Mouse (Mus musculus) forebrain, embryonic 11.5 days (tissue): ENCODE measurements around the gene Gm26920. TPM values are rescaled to one million over a fixed set of nuclear protein-coding genes. Genes with fewer than 3 reads are reported as not detected.
"Not testable (repeated sequence)": the region's sequence is repeated elsewhere in the genome, so short reads cannot be mapped to it uniquely, and the experiment has no call there.

ENCODE experiments used
- ATAC-seq: fragments of 200-750 bp; cut with Nextera tagmentation; replicated peaks from 2 replicates; pipeline ENCODE4 v1.8.0; 2017; ENCODE audit warnings: moderate TSS enrichment; ENCODE audit not compliant: low FRiP score
- DNase-seq: peaks from one replicate; pipeline ENCODE4 v3.0.0-alpha.2; 2017; ENCODE audit warnings: low spot score
- H3K27ac ChIP-seq: fragments of 300-500 bp; sonication (generic); 2 replicates; pipeline ENCODE4 v1.5.1; 2014; ENCODE audit warnings: low read depth, low read length
- H3K27me3 ChIP-seq: fragments of 300-500 bp; sonication (generic); 2 replicates; pipeline ENCODE4 v1.6.1; 2014; ENCODE audit warnings: mild to moderate bottlenecking, low read length, mixed read lengths; ENCODE audit not compliant: control insufficient read depth, insufficient read depth
- H3K36me3 ChIP-seq: fragments of 300-500 bp; sonication (generic); 2 replicates; pipeline ENCODE4 v1.6.1; 2014; ENCODE audit warnings: mild to moderate bottlenecking, low read length, moderate library complexity, mixed read lengths; ENCODE audit not compliant: control insufficient read depth, insufficient read depth
- H3K4me1 ChIP-seq: fragments of 300-500 bp; sonication (generic); replicated peaks from 2 replicates; pipeline ENCODE4 v1.6.1; 2014; ENCODE audit warnings: low read length, mixed read lengths; ENCODE audit not compliant: control insufficient read depth, insufficient read depth
- H3K4me2 ChIP-seq: fragments of 300-500 bp; sonication (generic); 2 replicates; pipeline ENCODE4 v1.6.1; 2014; ENCODE audit warnings: low read depth, mild to moderate bottlenecking, low read length, moderate library complexity, mixed read lengths; ENCODE audit not compliant: severe bottlenecking
- H3K4me3 ChIP-seq: fragments of 300-500 bp; sonication (generic); 2 replicates; pipeline ENCODE4 v1.5.1; 2014; ENCODE audit warnings: low read depth, low read length
- H3K9ac ChIP-seq: fragments of 300-500 bp; sonication (generic); 2 replicates; pipeline ENCODE4 v1.6.1; 2014; ENCODE audit warnings: low read length
- H3K9me3 ChIP-seq: fragments of 300-500 bp; sonication (generic); 2 replicates; pipeline ENCODE4 v1.6.1; 2016; ENCODE audit warnings: low read length, mixed read lengths; ENCODE audit not compliant: control insufficient read depth
- WGBS: fragments of 180-500 bp; shearing (Covaris S2); extraction: QIAGEN DNeasy Blood & Tissue Kit; methylation state at CpG from one replicate; pipeline ENCODE4 v1.1.7; 2014; 5-methylcytosine and 5-hydroxymethylcytosine counted together
- polyA plus RNA-seq: library from polyadenylated mRNA; unstranded; fragments of >200 nt; fragmentation: Nextera tagmentation; extraction: Ambion mirVana; gene quantifications from 2 replicates; pipeline ENCODE4 v1.2.1, GENCODE M21; 2014

Gm26920 gene
- 1.9 and 2.9 TPM in 2 replicates for polyA plus RNA-seq

DNA sequence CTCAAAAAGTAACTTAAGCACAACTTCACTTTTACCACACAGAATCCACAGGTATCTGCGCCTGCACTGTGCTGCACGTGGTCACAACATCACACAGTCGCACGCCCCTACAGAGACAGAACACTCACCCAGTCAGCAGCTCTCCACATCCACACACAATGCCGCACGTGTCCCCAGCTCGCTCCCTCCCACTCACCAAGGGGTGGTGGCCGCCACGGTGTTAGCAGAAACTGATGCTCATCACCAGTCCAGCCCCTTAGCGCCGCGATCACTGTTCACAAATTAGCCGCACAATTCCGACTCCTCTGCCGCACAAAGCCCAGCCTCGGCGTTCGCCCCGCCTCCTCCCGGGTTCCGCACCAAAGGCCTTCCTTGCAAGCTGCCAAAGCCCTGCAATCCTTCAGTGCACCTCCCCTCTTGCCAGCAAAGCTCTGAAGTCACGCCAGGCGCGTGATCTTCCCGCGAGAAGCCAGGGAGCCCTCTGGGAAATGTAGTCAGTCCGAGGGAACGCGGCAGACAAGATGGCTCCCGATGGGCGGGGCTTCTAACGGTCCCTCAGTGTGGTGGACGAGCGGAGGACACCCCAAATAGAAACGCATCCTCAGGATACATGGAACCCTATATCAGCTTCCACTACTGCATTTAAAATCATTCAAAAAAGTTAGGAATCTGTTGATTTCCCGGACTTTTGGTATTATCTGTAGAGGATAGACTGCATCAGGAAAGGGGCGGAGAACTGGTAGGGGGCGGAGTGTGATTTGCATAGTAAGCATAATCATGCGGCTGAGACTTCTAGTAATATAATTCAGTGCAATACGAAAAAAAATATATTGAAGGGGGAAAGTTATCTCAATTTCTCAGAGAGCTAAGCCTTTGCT is at the start of gene Gm26920, which contains the start of gene Zfp566:
TSS of gene Gm26920 (minus strand) at position 319 of the 878 bp plus-strand sequence.
TSS of gene Zfp566 (minus strand) at position 436 of the 878 bp plus-strand sequence.
- peaks cover 9% of the 10 kb centered on the region for H3K36me3 ChIP-seq
- WGBS = 0% methylated on average over 40 of the region's 40 CpGs
- H3K9ac ChIP-seq = peak within 1 kb of the TSS; percentile 80
- DNase-seq (peak; percentile 98), ATAC-seq (peak; percentile 91)
- H3K9me3 ChIP-seq = no peaks in the 10 kb centered on the region
- no peaks in the 10 kb centered on the region for H3K27me3 ChIP-seq
- peak within 1 kb of the TSS; percentile 70; the same call in 1 of the 2 replicates for H3K27ac ChIP-seq
- H3K4me3 ChIP-seq = peak within 1 kb of the TSS; percentile 66
- H3K4me2 ChIP-seq = peak within 1 kb of the TSS; percentile 74
- H3K4me1 ChIP-seq = peaks cover 13% of the 10 kb centered on the region

GRCm38 (mm10) chr7:30136826-30137225 is 46.6 kb upstream of the Gm26920 start:
- Histone ChIP-seq H3K9ac (no peak overlapping the region), H3K27me3 (no peaks in the 10 kb centered on the region), H3K9me3 (no peaks in the 10 kb centered on the region; the same call in 1 of the 2 replicates), H3K4me2 (no peak overlapping the region), H3K4me1 (no peaks in the 10 kb centered on the region), H3K4me3 (no peak overlapping the region), H3K36me3 (peaks cover 17% of the 10 kb centered on the region), H3K27ac (no peak overlapping the region)
- DNase-seq (no peak), ATAC-seq (no peak)
- WGBS = 87% methylated on average over 10 of the region's 10 CpGs

GRCm38 (mm10) chr7:30132396-30132795 is 42.2 kb upstream of the Gm26920 start:
- no peak for DNase-seq
- H3K9ac ChIP-seq = no peak overlapping the region
- no peak overlapping the region for H3K27ac ChIP-seq
- H3K4me2 ChIP-seq = no peak overlapping the region
- no peaks in the 10 kb centered on the region for H3K27me3 ChIP-seq
- H3K4me1 ChIP-seq = no peaks in the 10 kb centered on the region
- no peak for ATAC-seq
- WGBS = 96% methylated on average over 4 of the region's 4 CpGs
- H3K4me3 ChIP-seq = no peak overlapping the region
- no peaks in the 10 kb centered on the region; the same call in 1 of the 2 replicates for H3K9me3 ChIP-seq
- H3K36me3 ChIP-seq = peaks cover 19% of the 10 kb centered on the region

DNA sequence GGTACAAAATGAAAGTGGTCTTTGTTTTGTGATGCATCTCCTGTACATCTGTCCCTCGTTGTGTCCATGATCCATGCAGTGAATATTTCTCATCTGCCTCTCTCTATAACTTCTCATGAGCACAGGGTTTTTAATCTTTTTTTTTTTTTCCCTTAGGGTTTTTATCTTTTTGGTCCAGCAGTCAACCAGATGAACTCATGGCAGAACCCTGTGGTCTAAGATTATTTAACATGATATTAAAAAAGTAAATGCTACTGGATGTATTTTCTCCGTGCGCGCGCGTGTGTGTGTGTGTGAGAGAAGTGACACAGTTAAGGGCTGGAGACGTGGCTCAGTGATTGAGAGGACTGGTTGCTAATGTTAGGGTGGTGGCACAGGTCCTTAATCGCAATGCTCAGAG is 39.7 kb upstream of the Gm26920 start:
- no peaks in the 10 kb centered on the region; the same call in 1 of the 2 replicates for H3K9me3 ChIP-seq
- no peak for DNase-seq
- H3K9ac ChIP-seq = no peak overlapping the region
- no peak overlapping the region for H3K4me2 ChIP-seq
- no peak overlapping the region for H3K4me3 ChIP-seq
- H3K36me3 ChIP-seq = peaks cover 19% of the 10 kb centered on the region
- no peak overlapping the region for H3K27ac ChIP-seq
- ATAC-seq = no peak
- no peaks in the 10 kb centered on the region for H3K27me3 ChIP-seq
- WGBS = 96% methylated on average over 8 of the region's 8 CpGs
- no peaks in the 10 kb centered on the region for H3K4me1 ChIP-seq

DNA sequence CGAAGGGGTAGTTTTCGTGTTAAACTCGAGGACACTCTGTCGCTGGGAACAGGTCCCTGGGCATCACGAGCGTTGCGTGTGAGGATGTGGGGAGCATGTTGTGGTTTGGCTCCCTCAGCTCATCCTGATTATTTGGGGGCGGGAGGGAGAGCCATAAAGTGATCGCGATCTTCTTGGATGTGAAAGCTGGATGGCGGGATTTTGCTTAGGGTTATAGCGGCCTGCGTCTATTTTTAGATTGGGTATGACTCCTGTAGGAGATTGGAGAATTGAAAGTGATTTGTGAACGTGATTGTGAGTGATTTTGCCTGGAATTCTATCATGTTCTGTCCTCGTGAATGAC is 31.9 kb upstream of the Gm26920 start:
- H3K27me3 ChIP-seq = no peaks in the 10 kb centered on the region
- 10% methylated on average over 15 of the region's 15 CpGs for WGBS
- no peaks in the 10 kb centered on the region; the same call in 1 of the 2 replicates for H3K36me3 ChIP-seq
- H3K4me3 ChIP-seq = peak overlapping the region; percentile 66
- ATAC-seq = no peak; the same call in 1 of the 2 replicates
- no peak overlapping the region for H3K27ac ChIP-seq
- peak overlapping the region; percentile 83 for H3K9ac ChIP-seq
- peaks cover 2% of the 10 kb centered on the region; the same call in 1 of the 2 replicates for H3K4me1 ChIP-seq
- H3K9me3 ChIP-seq = no peaks in the 10 kb centered on the region
- peak overlapping the region; percentile 65 for H3K4me2 ChIP-seq
- no peak for DNase-seq

GRCm38 (mm10) chr7:30121308-30122187 is 31.3 kb upstream of the Gm26920 start, which contains the start of gene Zfp382:
Gene Zfp382 (plus strand): TSS chr7:30121942.
- no peaks in the 10 kb centered on the region for H3K9me3 ChIP-seq
- DNase-seq (peak; percentile 96), ATAC-seq (peak; percentile 96)
- no peaks in the 10 kb centered on the region; the same call in 1 of the 2 replicates for H3K36me3 ChIP-seq
- H3K4me2 ChIP-seq = peak within 1 kb of the TSS; percentile 65
- under 1% methylated on average over 61 of the region's 61 CpGs for WGBS
- peak within 1 kb of the TSS; percentile 60; the same call in 1 of the 2 replicates for H3K27ac ChIP-seq
- no peaks in the 10 kb centered on the region for H3K27me3 ChIP-seq
- H3K4me1 ChIP-seq = peaks cover 2% of the 10 kb centered on the region; the same call in 1 of the 2 replicates
- H3K9ac ChIP-seq = peak within 1 kb of the TSS; percentile 83
- H3K4me3 ChIP-seq = peak within 1 kb of the TSS; percentile 66

DNA sequence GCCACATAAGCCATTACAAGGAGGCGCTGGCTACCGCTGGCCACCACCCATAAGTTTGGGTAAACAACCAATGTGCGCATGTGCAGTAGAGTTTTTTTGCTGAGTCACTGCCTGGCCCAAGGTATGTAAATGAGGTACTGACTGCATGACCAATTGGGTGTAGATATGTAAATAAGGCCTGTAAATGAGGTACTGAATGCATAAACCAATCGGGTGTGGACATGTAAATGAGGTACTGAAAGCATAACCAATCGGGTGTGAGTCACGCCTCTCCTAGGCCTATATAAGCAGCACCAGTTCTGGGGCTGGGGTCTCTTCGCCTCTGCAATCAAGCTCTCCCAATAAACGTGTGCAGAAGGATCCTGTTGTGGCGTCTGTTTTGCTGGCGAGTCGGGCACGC is 27.7 kb upstream of the Gm26920 start:
- ATAC-seq, H3K36me3 ChIP-seq, DNase-seq, H3K27me3 ChIP-seq, H3K9me3 ChIP-seq, H3K4me3 ChIP-seq, H3K4me1 ChIP-seq, H3K9ac ChIP-seq, H3K27ac ChIP-seq, H3K4me2 ChIP-seq: not testable (repeated sequence)
- 89% methylated on average over 12 of the region's 12 CpGs for WGBS

GRCm38 (mm10) chr7:30116076-30116475 is 25.9 kb upstream of the Gm26920 start:
- DNase-seq = no peak
- Histone ChIP-seq H3K4me1 (no peaks in the 10 kb centered on the region), H3K4me3 (no peak overlapping the region), H3K36me3 (no peaks in the 10 kb centered on the region), H3K27ac (no peak overlapping the region), H3K4me2 (no peak overlapping the region), H3K9ac (no peak overlapping the region), H3K9me3 (no peaks in the 10 kb centered on the region; the same call in 1 of the 2 replicates), H3K27me3 (no peaks in the 10 kb centered on the region)
- 96% methylated on average over 5 of the region's 5 CpGs for WGBS
- no peak for ATAC-seq
